Mouse (Mus musculus): Measurements from ENCODE around the gene Prkn. TPM values are rescaled to one million over a fixed set of nuclear protein-coding genes. Genes with fewer than 3 reads are reported as not detected.

Prkn gene
- total RNA-seq, 2 experiments from 2014 or later: 15.1 to 16.9 TPM

DNA sequence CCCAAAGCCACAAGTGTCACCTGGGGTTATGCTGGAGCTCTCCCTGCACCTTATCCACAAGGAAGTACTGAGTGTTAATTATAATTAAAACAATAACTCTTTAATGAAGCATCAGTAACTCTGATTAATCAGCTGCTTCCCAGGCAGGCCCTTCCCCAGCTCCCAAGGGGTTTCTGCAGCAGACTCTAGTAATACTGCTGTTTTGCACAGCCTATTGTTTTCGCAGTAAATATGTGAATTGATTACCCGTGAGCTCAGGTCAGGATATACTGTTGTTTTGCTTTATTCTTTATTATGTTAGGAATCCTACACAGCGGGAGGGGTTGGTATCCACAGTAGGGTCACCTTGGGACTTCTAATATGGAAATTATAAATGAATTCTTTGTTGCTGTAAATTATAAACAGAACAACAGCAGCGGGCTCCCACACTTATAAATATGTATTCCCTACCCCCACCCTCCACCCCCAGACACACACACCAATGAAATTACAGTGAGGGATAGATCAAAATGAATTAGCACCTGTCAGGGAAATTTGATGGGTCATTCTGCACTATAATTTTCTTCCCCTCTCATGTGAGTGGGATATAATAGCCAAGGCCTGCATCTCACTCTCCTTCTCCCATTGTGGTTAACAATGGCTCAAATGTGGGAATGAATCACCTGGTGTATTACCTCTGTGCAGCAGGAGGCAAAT is 701.9 kb downstream of the Prkn start:
- no peak for DNase-seq (ENCODE audit: extremely low spot score in 1 of 2, low spot score in 2 of 2)
- intact Hi-C loops (cut with DNase I): no loop called here

DNA sequence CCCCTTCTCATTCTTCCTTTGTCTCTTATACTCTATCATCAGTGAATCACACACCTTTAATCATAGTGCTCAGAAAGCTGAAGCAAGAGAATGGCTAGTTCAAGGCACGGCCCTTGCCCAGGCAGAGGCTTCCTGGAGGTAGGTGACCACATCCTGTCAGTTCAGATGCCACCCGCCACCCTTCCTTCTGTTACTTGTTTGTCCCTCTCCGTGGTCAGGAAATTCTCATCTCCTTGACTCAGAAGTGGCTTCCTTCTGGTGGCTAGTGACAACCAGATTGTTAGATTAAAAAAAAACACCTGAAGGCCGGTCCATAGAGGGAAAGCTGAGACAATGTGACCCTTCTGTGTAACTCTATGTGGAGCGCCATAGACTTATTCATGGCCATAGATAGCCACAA is 710.4 kb downstream of the Prkn start:
- no peak for DNase-seq (ENCODE audit: extremely low spot score in 1 of 2, low spot score in 2 of 2)
- intact Hi-C loops (cut with DNase I): no loop called here

DNA sequence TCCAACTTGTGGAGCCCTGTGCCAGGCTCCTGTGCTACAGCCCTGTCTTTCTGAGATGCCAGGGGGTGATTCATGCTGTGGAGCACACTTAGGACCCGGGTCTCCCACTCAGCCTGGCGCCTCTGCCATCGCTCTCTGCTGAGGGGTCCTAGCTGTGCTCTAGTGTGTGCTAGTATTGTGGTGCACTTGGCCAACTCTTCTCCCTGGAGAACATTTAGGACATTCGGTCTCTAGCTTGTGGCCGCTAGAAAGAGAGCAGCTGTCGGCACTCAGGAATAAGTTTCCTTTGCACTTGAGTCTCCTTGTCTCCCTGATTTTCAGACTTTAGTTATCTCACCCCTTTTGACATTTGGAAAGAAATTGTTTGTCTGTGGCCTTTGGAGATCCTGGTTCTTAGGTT is 725.5 kb downstream of the Prkn start:
- no peak for DNase-seq (ENCODE audit: extremely low spot score in 1 of 2, low spot score in 2 of 2)
- intact Hi-C loops (cut with DNase I): no loop called here

DNA sequence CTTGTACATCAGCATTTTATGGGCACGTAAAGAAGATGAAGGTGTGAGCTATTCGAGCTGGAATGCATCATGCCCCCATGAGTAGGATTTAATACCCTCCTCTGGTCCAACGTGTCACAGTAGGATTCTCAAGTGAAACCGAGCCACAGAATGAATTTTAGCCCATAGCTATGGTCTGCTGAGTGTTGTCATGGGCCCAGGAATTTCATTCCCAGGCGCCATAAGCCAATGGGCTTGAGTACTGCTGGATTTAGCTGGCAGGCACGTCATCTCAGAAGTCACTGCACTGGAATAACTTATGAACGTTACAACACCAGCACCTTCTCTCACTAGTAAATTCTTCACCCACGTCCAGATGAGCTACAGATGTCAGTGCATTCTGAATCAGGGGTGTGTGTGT is 730.2 kb downstream of the Prkn start:
- intact Hi-C loops (cut with DNase I): no loop called here
- no peak for DNase-seq (ENCODE audit: extremely low spot score in 1 of 2, low spot score in 2 of 2)

DNA sequence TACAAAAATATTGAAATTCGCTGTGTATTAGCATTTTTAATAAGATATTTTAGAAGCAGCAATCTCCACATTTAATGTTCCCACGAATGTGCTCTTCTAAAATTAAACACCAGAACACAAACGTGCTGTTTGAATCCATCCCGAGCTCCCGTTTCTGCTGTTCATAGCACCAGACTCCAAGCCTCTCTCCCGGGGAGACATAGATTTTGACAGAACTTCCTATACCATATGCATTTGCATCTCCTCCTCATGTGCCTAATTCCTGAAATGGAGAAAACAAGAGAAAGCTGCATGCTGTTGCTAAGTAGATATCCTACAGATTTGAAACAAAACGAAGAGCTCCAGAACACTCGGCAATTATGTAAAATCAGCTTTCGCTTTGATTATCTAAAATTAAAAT is 733.5 kb downstream of the Prkn start:
- peak in 1 of 2 experiments; percentile 55 for DNase-seq (ENCODE audit: extremely low spot score in 1 of 2, low spot score in 2 of 2)
- intact Hi-C loops (cut with DNase I): no loop called here

DNA sequence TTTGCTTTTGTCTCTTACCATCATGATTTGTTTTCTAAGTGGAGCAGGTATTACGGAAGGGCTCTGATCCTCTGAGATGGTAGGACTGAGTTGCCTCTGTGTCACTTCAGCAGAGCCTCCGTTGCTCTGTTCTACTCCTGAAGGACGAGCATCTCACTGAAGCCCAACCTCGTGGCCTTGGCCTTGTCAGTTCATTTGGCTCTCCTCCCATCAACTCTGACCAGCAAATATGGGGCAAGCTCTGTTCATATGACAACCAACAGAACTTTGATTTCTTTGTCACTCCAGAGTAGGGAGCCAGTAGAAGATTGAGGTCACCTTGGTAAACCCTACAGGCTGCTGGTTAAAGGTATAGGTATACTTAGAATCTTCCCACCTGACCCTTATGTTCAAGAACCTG is 745.3 kb downstream of the Prkn start:
- intact Hi-C loops (cut with DNase I): no loop called here
- DNase-seq (ENCODE audit: extremely low spot score in 1 of 2, low spot score in 2 of 2): no peak

DNA sequence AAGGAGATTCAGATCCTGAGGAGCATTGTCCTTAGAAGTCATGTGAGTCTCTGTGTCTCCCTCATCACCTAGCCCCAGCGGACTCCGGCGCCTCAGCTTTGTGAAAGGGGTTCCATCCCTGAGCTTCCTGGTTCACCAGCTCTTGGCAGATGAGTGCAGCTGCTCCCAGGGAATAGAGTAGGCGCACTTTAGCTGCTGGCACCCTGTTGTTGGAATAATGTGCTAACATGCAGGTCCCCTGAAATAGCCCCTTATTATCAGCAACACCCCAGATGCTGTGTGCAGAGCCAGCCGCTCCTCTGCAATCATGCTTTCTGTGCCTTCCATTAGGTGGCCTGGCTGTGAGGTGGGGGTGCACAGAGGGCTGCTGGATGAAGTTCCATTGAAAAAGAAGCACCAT is 767.7 kb downstream of the Prkn start:
- intact Hi-C loops (cut with DNase I): no loop called here
- DNase-seq (ENCODE audit: extremely low spot score in 1 of 2, low spot score in 2 of 2): no peak

DNA sequence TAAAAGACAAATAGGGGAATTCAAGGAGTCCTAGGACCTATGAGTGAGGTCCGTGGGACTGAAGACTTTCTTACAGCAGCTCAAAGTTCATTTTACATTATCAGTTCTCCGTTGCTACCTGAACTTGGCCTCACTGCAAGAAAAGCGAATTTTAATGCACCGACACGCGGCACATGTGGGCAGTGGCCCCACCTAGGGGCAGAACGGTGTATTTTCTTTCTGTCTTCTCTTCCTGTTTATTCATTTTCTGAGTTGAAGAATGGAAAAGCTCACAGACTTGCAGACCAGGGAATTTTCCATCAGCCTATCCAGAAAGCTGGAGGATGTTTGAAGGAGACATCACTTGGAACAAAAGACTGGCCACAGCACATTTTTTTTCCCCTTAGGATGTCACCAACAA is 771.3 kb downstream of the Prkn start:
- intact Hi-C loops (cut with DNase I): loop anchor here (5.0 kb wide), 1 partner anchor 361 kb away; no protein-coding TSS in a partner anchor
- peak; percentile 68 to 70 for DNase-seq (ENCODE audit: extremely low spot score in 1 of 2, low spot score in 2 of 2)

DNA sequence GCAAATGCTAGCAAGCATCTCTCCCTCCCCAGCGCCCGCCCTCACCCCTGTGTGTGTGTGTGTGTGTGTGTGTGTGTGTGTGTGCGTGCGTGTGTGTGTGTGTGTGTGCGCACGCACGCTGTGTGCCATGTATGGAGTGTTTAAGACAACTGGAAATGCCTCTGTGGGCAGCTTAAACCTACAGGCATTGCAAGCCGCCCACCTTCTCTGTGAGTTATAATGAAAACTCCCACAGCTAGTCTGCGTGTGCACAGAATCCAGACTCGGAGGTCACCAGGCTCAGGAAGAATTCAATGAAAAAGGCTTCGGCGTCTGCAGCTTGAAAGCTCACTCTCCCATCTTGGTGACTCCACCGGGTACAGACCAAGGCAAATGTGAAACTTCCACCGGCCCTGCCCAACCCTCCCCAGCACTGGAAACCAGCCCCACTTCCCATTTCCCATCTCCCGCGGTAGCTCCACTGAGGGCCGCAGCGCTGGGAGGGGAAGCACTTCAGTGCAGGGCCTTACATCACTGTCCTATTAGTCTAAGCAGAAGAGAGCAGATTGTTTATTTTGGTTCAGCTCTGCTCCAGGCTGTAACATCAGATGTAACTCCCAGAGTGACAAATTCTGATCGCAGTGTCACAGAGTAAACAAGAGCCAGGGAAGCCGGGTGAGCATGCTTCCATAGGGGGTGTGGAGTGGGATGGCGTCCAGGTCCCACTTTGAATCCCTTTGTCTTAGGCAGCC is 772.8 kb downstream of the Prkn start:
- intact Hi-C loops (cut with DNase I): loop anchor here (5.0 kb wide), 1 partner anchor 359 kb away; no protein-coding TSS in a partner anchor
- DNase-seq (ENCODE audit: extremely low spot score in 1 of 2, low spot score in 2 of 2): no peak

DNA sequence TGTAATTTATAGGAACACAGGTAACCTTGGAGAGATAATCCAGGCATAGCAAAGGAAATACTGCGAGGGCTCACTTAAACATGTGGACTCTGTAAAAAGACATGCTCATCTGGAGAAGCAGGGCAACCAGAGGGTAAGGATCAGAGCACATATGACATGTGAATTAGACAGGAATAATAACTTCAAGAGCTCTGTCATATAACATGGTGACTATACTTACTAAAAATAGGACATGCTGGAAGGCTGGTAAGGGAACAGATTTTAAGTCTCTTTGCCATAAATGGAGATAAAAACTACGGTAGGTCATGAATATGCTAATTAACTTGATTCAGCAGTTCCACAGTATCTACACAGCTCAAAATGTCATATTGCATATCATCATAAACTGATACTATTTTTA is 777.4 kb downstream of the Prkn start:
- DNase-seq (ENCODE audit: extremely low spot score in 1 of 2, low spot score in 2 of 2): no peak
- intact Hi-C loops (cut with DNase I): no loop called here

DNA sequence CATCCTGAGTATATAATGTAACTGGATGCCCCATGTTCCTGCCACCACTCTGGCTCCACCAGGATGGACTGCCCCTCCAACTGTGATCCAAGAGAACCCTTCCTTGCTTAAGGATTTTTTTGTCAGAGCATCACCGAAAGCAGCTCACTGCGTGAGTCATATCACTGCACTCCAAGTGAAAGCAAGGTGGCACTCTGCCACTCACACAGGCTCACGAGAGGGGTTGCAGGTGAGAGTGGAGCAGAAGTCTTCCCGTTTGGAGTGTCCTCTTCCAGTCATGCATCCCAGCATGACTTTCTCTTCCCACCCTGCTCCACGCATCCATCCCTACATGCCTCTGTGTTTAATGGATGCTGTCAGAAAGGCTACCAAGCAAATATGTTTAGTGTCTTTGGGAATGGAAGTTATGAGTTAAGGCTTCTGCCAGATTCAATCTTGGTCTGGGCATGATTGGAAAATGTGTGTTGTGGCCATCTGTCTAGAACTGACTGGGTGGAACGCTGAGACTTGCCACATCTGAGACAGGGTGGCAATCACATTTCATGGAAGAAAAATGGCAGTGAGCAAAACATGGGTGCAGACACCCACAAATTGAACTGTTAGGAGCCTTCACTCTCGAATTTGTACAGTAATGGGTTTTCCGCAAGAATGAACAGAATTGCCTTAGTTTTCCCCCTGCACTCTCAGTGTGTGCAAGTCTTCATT is 778.9 kb downstream of the Prkn start:
- DNase-seq (ENCODE audit: extremely low spot score in 1 of 2, low spot score in 2 of 2): peak; percentile 39 to 46
- intact Hi-C loops (cut with DNase I): no loop called here

DNA sequence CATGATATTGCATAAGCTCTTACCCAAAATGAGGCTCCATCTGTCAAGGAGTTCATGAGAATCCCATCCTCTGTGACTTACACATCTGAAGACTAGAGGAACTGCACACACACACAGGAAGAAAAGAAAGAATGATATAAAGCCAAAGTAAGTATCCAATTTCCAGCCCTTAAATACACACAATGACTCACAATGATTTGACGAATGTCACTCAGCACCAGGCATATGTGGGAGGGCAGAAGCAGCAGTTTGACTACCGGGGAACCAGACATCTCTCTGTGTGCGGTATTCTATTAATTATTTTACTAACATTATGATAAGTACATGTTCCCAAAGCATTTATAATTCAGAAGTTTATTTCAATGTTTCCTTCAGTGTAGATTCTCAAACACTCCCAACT is 780.6 kb downstream of the Prkn start:
- intact Hi-C loops (cut with DNase I): no loop called here
- no peak for DNase-seq (ENCODE audit: extremely low spot score in 1 of 2, low spot score in 2 of 2)

DNA sequence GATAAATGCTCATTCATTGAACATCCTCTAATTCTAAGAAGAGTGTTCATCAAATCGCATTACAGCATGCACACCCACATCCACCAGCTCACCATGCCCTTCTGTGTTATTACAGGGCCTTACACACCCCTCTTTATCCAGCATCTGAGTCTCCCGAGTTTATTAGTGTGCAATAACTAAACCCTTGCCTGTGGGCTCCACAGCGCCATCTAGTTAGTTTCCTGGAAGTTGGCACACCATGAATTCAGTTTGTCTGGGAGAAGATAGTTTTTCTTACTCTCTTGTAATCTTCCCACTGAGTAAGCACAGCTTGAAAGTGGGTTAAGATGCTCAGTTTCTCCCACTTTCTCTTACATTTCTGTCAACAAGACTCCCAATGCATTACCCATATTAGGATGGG is 781.3 kb downstream of the Prkn start:
- DNase-seq (ENCODE audit: extremely low spot score in 1 of 2, low spot score in 2 of 2): peak in 1 of 2 experiments; percentile 36
- intact Hi-C loops (cut with DNase I): no loop called here

DNA sequence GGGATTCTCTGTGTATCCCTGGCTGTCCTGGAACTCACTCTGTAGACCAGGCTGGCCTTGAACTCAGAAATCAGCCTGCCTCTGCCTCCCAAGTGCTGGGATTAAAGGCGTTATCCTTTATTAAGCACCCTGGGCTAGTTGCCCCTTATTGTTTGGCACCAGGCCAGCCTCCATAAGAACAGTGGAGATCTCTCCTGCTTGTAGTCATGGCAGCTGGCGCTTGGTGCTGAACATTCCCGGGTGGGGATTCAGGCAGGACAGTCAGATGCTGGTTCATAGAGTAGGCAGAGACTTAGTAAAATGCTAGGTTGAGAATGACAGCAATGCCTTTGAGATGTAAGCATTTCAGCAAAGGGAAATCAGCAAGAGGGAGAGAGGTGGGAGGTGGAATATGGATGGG is 786.1 kb downstream of the Prkn start:
- no peak for DNase-seq (ENCODE audit: extremely low spot score in 1 of 2, low spot score in 2 of 2)
- intact Hi-C loops (cut with DNase I): no loop called here

DNA sequence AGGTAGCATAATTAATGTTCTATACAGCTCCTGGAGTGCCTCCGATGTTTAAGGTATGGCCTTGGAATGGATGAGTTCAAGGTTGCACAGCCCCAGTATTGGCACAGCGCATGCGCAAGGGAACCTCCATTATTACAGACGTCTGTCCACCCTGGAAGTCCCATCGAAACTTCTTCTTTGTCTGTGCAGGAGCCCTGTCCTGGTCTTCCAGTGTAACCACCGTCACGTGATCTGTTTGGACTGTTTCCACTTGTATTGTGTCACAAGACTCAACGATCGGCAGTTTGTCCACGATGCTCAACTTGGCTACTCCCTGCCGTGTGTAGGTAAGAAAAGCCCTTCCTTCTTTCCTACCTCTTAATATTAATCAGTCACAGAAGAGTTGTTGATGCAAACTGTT is 794.9 kb downstream of the Prkn start:
- no peak for DNase-seq (ENCODE audit: extremely low spot score in 1 of 2, low spot score in 2 of 2)
- intact Hi-C loops (cut with DNase I): no loop called here

DNA sequence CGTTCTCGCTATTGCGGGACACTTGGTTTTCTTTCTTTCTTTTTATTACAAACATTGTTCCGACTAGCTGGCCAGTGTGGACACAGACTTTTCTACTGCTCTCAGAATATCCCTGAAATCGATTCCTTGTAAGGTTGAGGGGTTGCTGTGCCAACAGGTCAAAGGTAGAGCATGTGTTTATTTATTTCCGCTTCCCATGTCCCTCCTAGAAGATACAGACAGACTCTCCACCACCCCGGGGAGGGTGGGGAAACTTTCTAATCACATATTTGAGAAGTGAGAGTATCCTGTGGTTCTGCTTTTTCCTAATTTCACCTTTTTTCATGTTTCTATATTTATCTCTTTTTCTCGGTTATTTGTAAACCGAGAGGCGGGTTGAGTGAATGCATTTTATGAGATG is 797.5 kb downstream of the Prkn start:
- DNase-seq (ENCODE audit: extremely low spot score in 1 of 2, low spot score in 2 of 2): no peak
- intact Hi-C loops (cut with DNase I): no loop called here

DNA sequence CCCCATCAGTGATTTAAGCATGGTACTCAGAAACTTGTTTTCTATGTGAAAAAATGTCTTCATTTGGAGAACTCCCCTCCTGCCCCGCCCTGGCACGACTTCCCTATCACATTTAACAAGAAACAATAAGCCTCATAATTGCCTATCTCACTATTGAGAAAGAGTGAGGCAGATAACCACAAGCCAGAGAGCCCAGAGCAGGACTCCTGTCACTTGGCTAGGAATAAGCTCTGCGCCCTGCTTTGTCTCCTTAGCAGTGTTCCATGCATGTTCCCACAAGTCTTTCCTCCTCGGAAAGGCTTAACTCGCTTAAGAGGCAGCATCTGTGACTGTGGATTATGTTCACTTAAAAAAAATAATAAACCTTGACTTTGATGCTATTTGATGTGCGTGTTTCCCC is 798.3 kb downstream of the Prkn start:
- no peak for DNase-seq (ENCODE audit: extremely low spot score in 1 of 2, low spot score in 2 of 2)
- intact Hi-C loops (cut with DNase I): no loop called here

DNA sequence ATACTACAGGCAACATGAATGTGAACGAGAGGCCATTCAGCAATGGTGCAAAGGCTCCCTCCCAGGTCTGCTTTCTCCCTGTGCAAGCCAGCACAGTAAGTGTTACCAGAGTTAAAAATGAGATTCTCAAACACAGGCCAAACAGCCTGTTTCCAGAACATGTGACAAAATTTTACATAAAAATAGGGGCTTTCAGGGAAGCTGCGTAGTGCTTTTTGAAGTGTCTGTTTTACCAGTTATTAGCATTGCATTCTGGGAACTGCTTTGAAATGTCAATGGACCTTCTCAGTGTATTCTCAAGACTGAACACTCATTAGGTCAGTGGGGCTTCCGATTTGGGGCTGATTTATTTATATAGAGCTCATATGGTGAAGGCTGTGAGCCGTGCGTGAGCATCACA is 799.6 kb downstream of the Prkn start:
- DNase-seq (ENCODE audit: extremely low spot score in 1 of 2, low spot score in 2 of 2): no peak
- intact Hi-C loops (cut with DNase I): no loop called here

DNA sequence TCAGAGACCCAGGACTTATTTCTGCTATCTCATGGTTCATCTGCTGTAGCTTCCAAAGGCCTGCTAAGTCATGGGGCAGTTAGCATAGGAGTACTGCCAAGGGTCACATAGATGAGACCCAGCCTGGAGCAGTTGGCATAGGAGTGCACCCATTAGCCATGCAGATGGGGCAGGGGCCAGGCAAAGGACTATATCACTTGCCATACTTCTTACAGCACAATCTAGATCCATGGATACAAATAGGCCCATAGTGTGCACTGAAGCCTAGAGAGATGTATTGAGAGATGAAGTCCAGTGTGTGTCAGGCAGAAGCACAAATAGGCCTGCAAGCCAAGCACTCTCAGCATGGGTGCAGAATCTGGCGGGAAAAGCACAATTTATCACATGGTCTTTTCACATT is 802.1 kb downstream of the Prkn start:
- intact Hi-C loops (cut with DNase I): no loop called here
- no peak for DNase-seq (ENCODE audit: extremely low spot score in 1 of 2, low spot score in 2 of 2)

DNA sequence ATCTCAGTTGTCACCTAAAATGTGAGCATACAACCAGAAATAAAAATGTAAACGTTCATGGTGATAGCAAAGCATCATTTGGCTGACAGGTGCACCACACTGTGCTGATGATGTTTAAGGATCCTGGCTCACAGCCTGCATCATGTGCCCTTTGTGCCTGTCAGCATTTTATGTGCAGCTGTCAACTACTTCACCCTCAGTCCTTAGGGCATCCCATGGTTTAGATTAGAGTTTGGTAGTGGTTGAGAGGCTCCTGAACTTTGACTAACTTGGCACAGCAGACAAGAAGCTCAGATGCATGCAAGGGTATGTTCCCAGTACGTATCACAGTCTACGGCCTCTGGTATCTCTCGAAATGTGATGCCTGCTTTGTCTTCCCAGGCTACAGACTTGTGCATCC is 803.8 kb downstream of the Prkn start:
- intact Hi-C loops (cut with DNase I): no loop called here
- DNase-seq (ENCODE audit: extremely low spot score in 1 of 2, low spot score in 2 of 2): no peak
